ENCODE assay signal across 20 mouse cellular contexts in the genomic region with DNA sequence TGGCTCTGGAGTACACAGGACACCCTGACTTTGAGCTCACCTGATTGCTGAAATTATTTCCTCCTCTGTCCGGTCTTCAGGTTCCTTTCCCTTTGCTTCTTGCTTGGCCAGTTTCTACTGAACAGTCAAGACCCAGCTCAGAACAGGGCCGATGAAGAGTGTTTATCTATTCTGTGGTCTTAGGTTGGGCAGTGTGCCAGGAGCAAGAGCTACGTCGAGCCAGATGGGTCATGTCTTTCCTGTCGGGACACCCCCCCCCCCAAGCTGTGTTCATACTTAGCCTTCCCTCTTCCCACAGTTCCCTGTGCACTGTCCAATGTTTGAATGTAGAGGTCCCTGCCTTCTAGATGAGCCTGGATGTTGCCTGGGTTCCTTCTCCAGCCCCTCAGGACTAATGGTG. TPM values are rescaled to one million over a fixed set of nuclear protein-coding genes. Genes with fewer than 3 reads are reported as not detected.
DNase-seq lines count a peak whose midpoint lies in the region; ATAC-seq and TF ChIP-seq lines count a peak whose summit lies in the region.
"Had no signal": no experiment of that assay in that cellular context is flagged by ENCODE, and none has a peak within 500 bp of the region (broad histone marks: within the 10 kb centered on the region; RNA-seq: fewer than 3 reads in every experiment).

No protein-coding gene starts in this region.

- no peak overlapping the region for H3K27ac ChIP-seq in kidney, embryonic 14.5 days (ENCODE audit: low read depth, low read length)
- H3K27ac ChIP-seq in lung, postnatal 0 days (ENCODE audit: low read length) = peak overlapping the region; percentile 15; the same call in 1 of the 2 replicates
- H3K27ac ChIP-seq in intestine, embryonic 14.5 days (ENCODE audit: low read depth) = peak overlapping the region; percentile 62; the same call in 1 of the 2 replicates
- H3K27ac ChIP-seq in stomach, embryonic 15.5 days = peak overlapping the region; percentile 72
- H3K27ac ChIP-seq: forebrain, embryonic 10.5 days; liver, embryonic 13.5 days had no signal

- no peak for ATAC-seq in kidney, embryonic 14.5 days (ENCODE audit: low FRiP score, low TSS enrichment)
- ATAC-seq in lung, postnatal 0 days = peak; percentile 71
- ATAC-seq in intestine, embryonic 14.5 days (replicated peaks; ENCODE audit: low FRiP score, low TSS enrichment, low read depth) = peak; percentile 62; the same call in 1 of the 2 replicates
- ATAC-seq in stomach, embryonic 15.5 days (ENCODE audit: insufficient read depth, low FRiP score, low read depth) = peak; percentile 41; the same call in 1 of the 2 replicates
- ATAC-seq: forebrain, embryonic 16.5 days had no signal

- no peaks in the 10 kb centered on the region for H3K27me3 ChIP-seq in kidney, embryonic 14.5 days (ENCODE audit: control insufficient read depth, insufficient read depth, low read length)
- no peaks in the 10 kb centered on the region for H3K27me3 ChIP-seq in lung, postnatal 0 days (replicated peaks; ENCODE audit: insufficient read depth, low read length)
- no peaks in the 10 kb centered on the region for H3K27me3 ChIP-seq in intestine, embryonic 14.5 days (replicated peaks; ENCODE audit: control insufficient read depth, insufficient read depth, low read length)
- H3K27me3 ChIP-seq in stomach, embryonic 15.5 days (replicated peaks) = no peaks in the 10 kb centered on the region
- H3K27me3 ChIP-seq: liver, embryonic 13.5 days had no signal

- no peak for TF ChIP-seq CTCF in lung, postnatal 0 days (IDR thresholded peaks at IDR 0.05)

- H3K4me3 ChIP-seq in kidney, embryonic 14.5 days (ENCODE audit: low read length) = no peak overlapping the region
- H3K4me3 ChIP-seq in lung, postnatal 0 days (ENCODE audit: low read depth, low read length) = no peak overlapping the region
- H3K4me3 ChIP-seq in intestine, embryonic 14.5 days (ENCODE audit: low read depth, low read length) = no peak overlapping the region
- H3K4me3 ChIP-seq in stomach, embryonic 15.5 days (replicated peaks) = no peak overlapping the region
- H3K4me3 ChIP-seq: forebrain, embryonic 10.5 days; heart, embryonic 12.5 days; liver, embryonic 13.5 days had no signal

- H3K9me3 ChIP-seq in kidney, embryonic 14.5 days (ENCODE audit: control insufficient read depth, low read length) = no peaks in the 10 kb centered on the region
- H3K9me3 ChIP-seq in lung, postnatal 0 days (ENCODE audit: low read length) = no peaks in the 10 kb centered on the region
- H3K9me3 ChIP-seq in intestine, embryonic 14.5 days (ENCODE audit: control insufficient read depth, low read length) = no peaks in the 10 kb centered on the region
- H3K9me3 ChIP-seq in stomach, embryonic 15.5 days = no peaks in the 10 kb centered on the region
- H3K9me3 ChIP-seq: forebrain, embryonic 10.5 days; heart, embryonic 12.5 days; liver, embryonic 13.5 days had no signal

- no peak overlapping the region for H3K4me2 ChIP-seq in kidney, embryonic 14.5 days (replicated peaks; ENCODE audit: low read depth, low read length)
- no peak overlapping the region for H3K4me2 ChIP-seq in lung, postnatal 0 days (replicated peaks; ENCODE audit: low read depth, low read length)
- H3K4me2 ChIP-seq in intestine, embryonic 14.5 days (ENCODE audit: low read length) = peak overlapping the region; percentile 26
- no peak overlapping the region for H3K4me2 ChIP-seq in stomach, embryonic 15.5 days
- H3K4me2 ChIP-seq: heart, embryonic 12.5 days; liver, embryonic 13.5 days; midbrain, embryonic 11.5 days had no signal

- intact Hi-C loops in left cerebral cortex, postnatal 4 days (cut with DNase I) = loop anchor here (5.0 kb wide), 3 partner anchors 491 to 1496 kb away; no protein-coding TSS in a partner anchor

- WGBS in kidney, embryonic 14.5 days = 57% methylated on average over 5 of the region's 5 CpGs
- 26% methylated on average over 5 of the region's 5 CpGs for WGBS in lung, postnatal 0 days
- WGBS in intestine, embryonic 14.5 days = 27% methylated on average over 5 of the region's 5 CpGs
- 28% methylated on average over 5 of the region's 5 CpGs for WGBS in stomach, embryonic 15.5 days

- 0 out of 2 replicates have a peak, but pooled peaks cover 7% of the 10 kb centered on the region for H3K4me1 ChIP-seq in kidney, embryonic 14.5 days (ENCODE audit: control insufficient read depth, insufficient read depth, low read length)
- H3K4me1 ChIP-seq in lung, postnatal 0 days (ENCODE audit: insufficient read depth, low read depth, low read length) = no peaks in the 10 kb centered on the region
- peaks cover 27% of the 10 kb centered on the region for H3K4me1 ChIP-seq in intestine, embryonic 14.5 days (replicated peaks; ENCODE audit: control insufficient read depth, insufficient read depth, low read length)
- peaks cover 19% of the 10 kb centered on the region for H3K4me1 ChIP-seq in stomach, embryonic 15.5 days
- H3K4me1 ChIP-seq: liver, embryonic 13.5 days had no signal

- peak; percentile 59 for DNase-seq in kidney, postnatal 10 days
- DNase-seq in lung, postnatal 0 days (ENCODE audit: low spot score) = peak; percentile 39
- no peak for DNase-seq in lung, adult 18-20 months
- peak; percentile 62 for DNase-seq in intestine, embryonic 14.5 days (ENCODE audit: low spot score)
- DNase-seq in left cerebral cortex, postnatal 4 days = no peak
- DNase-seq in adrenal gland, postnatal 10 days = no peak
- DNase-seq: adrenal gland, postnatal 36 days; cerebellum, adult 9-10 months; gastrocnemius, postnatal 14 days; heart, adult 18-20 months; heart, postnatal 10 days; layer of hippocampus, adult 9-11 months; liver, embryonic 13.5 days; thymus, postnatal 14 days had no signal

- H3K36me3 ChIP-seq in kidney, embryonic 14.5 days (ENCODE audit: control insufficient read depth, insufficient read depth, low read length) = 0 out of 2 replicates have a peak, but pooled peaks cover 7% of the 10 kb centered on the region
- no peaks in the 10 kb centered on the region for H3K36me3 ChIP-seq in lung, postnatal 0 days (ENCODE audit: insufficient read depth, low read length)
- H3K36me3 ChIP-seq in intestine, embryonic 14.5 days (ENCODE audit: control insufficient read depth, insufficient read depth, low read length) = no peaks in the 10 kb centered on the region
- no peaks in the 10 kb centered on the region for H3K36me3 ChIP-seq in stomach, embryonic 15.5 days
- H3K36me3 ChIP-seq: liver, embryonic 13.5 days had no signal

- no peak for TF ChIP-seq EP300 in lung, postnatal 0 days (IDR thresholded peaks at IDR 0.05)

- no peak overlapping the region for H3K9ac ChIP-seq in kidney, embryonic 14.5 days (ENCODE audit: low read depth, low read length)
- H3K9ac ChIP-seq in lung, postnatal 0 days (replicated peaks; ENCODE audit: low read depth) = no peak overlapping the region
- H3K9ac ChIP-seq in intestine, embryonic 14.5 days (ENCODE audit: low read length) = no peak overlapping the region
- H3K9ac ChIP-seq in stomach, embryonic 15.5 days = no peak overlapping the region
- H3K9ac ChIP-seq: heart, embryonic 12.5 days; liver, embryonic 13.5 days had no signal

RNA-seq across cellular contexts. Expression of gene Wars, which starts 7.4 kb away (rescaled TPM):
- polyA plus RNA-seq in kidney, embryonic 14.5 days (2014; fragmentation: Nextera tagmentation; extraction: Ambion mirVana) = 62.4 and 107 TPM in 2 replicates
- polyA plus RNA-seq in lung, postnatal 0 days (2015; fragmentation: Nextera tagmentation; extraction: Ambion mirVana) = 84.0 and 84.3 TPM in 2 replicates
- 93.0 and 94.1 TPM in 2 replicates for polyA plus RNA-seq in intestine, embryonic 14.5 days (2014; fragmentation: Nextera tagmentation; extraction: Ambion mirVana)
- 91.1 and 96.6 TPM in 2 replicates for polyA plus RNA-seq in stomach, embryonic 15.5 days (2015; fragmentation: Nextera tagmentation; extraction: Ambion mirVana)
- 10 to 100 TPM; 93.2 to 99.7 TPM for total RNA-seq in left cerebral cortex, postnatal 4 days (2021)
- 10 to 100 TPM; 48.8 to 51.5 TPM for total RNA-seq in adrenal gland, postnatal 10 days (2021)

RNA-seq across cellular contexts. Expression of gene Wdr25, which starts 7.9 kb away (rescaled TPM):
- polyA plus RNA-seq in kidney, embryonic 14.5 days (2014; fragmentation: Nextera tagmentation; extraction: Ambion mirVana) = 3.4 and 6.0 TPM in 2 replicates
- polyA plus RNA-seq in lung, postnatal 0 days (2015; fragmentation: Nextera tagmentation; extraction: Ambion mirVana) = 4.8 and 7.3 TPM in 2 replicates
- 3.8 and 4.9 TPM in 2 replicates for polyA plus RNA-seq in intestine, embryonic 14.5 days (2014; fragmentation: Nextera tagmentation; extraction: Ambion mirVana)
- 8.3 and 9.6 TPM in 2 replicates for polyA plus RNA-seq in stomach, embryonic 15.5 days (2015; fragmentation: Nextera tagmentation; extraction: Ambion mirVana)
- total RNA-seq in left cerebral cortex, postnatal 4 days (2021) = 1 to 10 TPM; 4.9 to 6.2 TPM
- total RNA-seq in adrenal gland, postnatal 10 days (2021) = 1 to 10 TPM; 6.6 to 7.1 TPM

Comparison
In these comparisons a context has a peak if more than half of its experiments do, and no peak if none do; other contexts are left out.
1. DNase-seq: peak in kidney, postnatal 10 days (single experiment), lung, postnatal 0 days (single experiment) and intestine, embryonic 14.5 days (single experiment); none in lung, adult 18-20 months (0 of 2), left cerebral cortex, postnatal 4 days (single experiment) and adrenal gland, postnatal 10 days (single experiment).